Mouse (Mus musculus): ENCODE measurements at regions not wholly inside any gene's neighbourhood (a gene's known extent, or its start where the extent isn't known, plus 50 kb on each side); places are given as distances from the start of the nearest gene placed in this dataset.

DNA sequence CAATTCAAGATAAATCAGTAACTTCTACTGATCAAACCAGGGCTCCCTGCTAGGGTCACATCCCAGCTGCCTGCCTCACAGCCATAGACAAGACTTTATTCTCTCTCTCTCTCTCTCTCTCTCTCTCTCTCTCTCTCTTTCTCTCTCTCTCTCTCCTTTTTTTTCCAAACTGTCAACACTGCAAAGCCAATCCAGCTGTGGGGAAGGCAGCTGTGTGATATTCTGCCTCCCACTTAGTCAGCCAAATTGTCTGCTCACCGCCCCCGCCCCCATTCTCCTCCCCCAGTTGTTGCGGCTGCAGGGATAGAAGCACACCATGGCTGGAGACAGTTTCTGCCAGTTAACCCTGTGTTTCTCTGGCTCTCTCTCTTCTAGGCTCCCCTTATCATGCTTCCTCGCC lies 198.3 kb downstream of the Cdca7 start:
- no peak for TF ChIP-seq CTCF (IDR thresholded peaks at IDR 0.05; ENCODE audit: low read depth)
- TF ChIP-seq EP300 (IDR thresholded peaks at IDR 0.05; ENCODE audit: low read depth): no peak

Measured in heart, postnatal 0 days (tissue).